Mouse (Mus musculus): ENCODE measurements around the gene Rnf128. TPM values are rescaled to one million over a fixed set of nuclear protein-coding genes. Genes with fewer than 3 reads are reported as not detected.

Gene Rnf128
- polyA plus RNA-seq, 1 experiment from 2014 or later: 6.3 TPM

DNA sequence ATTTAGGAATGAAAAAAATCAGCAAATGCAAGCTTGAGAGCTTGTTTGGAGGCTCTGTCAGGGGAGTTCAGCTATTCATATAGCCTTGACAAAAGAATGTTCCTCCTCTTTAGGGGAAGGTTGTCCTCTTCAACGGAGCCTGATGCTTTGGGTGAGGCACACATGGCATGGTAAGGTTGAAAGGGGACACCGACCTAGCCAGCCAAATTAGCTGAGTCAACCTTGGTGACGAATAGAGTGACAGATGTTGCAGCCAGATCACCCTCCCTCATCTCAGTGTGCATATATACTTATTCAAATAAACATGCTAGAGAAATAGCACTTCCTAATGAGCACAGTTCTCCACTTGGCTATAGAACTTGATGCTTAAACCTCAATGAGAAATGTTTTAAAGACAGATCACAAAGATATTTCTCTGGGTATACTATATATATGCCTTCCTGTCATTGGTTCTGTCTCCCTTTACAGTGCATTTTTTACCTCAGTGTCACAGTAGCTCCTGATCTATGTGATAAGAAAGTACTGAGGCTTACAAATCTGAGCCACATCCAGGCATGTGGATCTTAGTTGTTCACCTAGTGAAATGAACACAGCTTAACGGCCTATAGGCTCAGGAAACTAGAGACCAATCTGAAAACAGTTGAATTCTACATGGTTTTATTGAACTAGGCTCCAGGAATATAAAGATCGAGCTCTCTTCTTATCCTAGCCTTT lies 91.4 kb downstream of the Rnf128 start:
- H3K27me3 ChIP-seq (ENCODE audit: control insufficient read depth, insufficient read depth, low read depth, low read length): no peaks in the 10 kb centered on the region
- no peaks in the 10 kb centered on the region for H3K4me1 ChIP-seq (ENCODE audit: control insufficient read depth, insufficient read depth, low read length)
- H3K27ac ChIP-seq (ENCODE audit: low read length): no peak overlapping the region
- H3K36me3 ChIP-seq (ENCODE audit: control insufficient read depth, insufficient read depth, low read length): no peaks in the 10 kb centered on the region
- WGBS: 77% methylated on average over 5 of the region's 5 CpGs
- H3K4me3 ChIP-seq (ENCODE audit: low read depth, low read length): no peak overlapping the region
- H3K4me2 ChIP-seq (ENCODE audit: low read length): no peak overlapping the region
- no peak overlapping the region for H3K9ac ChIP-seq (ENCODE audit: low read depth, low read length)
- ATAC-seq: no peak
- no peaks in the 10 kb centered on the region for H3K9me3 ChIP-seq (replicated peaks; ENCODE audit: control insufficient read depth, low read length, poor library complexity, severe bottlenecking)

DNA sequence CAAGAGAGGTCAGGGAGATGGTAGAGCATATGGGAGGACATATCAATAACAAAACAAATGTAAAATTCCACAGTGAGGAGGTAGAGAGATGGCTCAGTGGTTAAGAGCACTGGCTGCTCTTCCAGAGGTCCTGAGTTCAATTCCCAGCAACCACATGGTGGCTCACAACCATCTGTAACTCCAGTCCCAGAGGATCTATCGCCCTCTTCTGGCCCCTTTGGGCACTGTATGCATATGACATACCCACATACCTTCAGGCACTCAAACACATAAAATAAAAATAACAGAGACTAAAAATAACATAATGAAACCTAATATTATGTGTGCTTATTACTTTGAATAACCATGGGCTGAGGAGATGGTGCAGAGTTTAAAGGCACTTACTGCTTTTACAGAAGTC lies 99.0 kb downstream of the Rnf128 start:
- Histone ChIP-seq H3K9ac (ENCODE audit: low read depth, low read length) (no peak overlapping the region), H3K4me1 (ENCODE audit: control insufficient read depth, insufficient read depth, low read length) (no peaks in the 10 kb centered on the region), H3K27ac (ENCODE audit: low read length) (no peak overlapping the region), H3K36me3 (ENCODE audit: control insufficient read depth, insufficient read depth, low read length) (no peaks in the 10 kb centered on the region), H3K9me3 (replicated peaks; ENCODE audit: control insufficient read depth, low read length, poor library complexity, severe bottlenecking) (no peaks in the 10 kb centered on the region), H3K4me2 (ENCODE audit: low read length) (no peak overlapping the region), H3K4me3 (ENCODE audit: low read depth, low read length) (no peak overlapping the region), H3K27me3 (ENCODE audit: control insufficient read depth, insufficient read depth, low read depth, low read length) (no peaks in the 10 kb centered on the region; the same call in 1 of the 2 replicates)
- no peak for ATAC-seq
- WGBS: 81% methylated on average over 1 of the region's 1 CpGs

DNA sequence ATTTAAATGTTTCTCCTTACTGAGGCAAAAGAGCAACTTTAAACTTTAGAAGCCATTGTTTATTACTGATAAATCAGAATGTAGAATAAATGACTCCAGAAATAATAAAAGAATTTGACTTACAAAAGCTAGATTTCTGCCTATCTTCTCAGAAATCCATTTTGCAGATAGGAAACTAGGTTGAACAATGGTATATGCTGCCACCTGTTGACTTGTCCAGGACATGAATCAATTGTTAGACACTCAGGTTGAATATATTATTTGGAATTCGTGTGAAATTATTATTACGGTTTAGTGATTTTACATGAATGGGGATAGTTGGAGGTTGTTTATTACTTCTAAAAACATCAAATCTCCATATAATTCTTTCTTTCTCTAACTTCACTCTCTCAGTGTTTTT lies 102.7 kb downstream of the Rnf128 start:
- no peak for ATAC-seq
- 85% methylated on average over 2 of the region's 2 CpGs for WGBS
- no peaks in the 10 kb centered on the region for H3K4me1 ChIP-seq (ENCODE audit: control insufficient read depth, insufficient read depth, low read length)

DNA sequence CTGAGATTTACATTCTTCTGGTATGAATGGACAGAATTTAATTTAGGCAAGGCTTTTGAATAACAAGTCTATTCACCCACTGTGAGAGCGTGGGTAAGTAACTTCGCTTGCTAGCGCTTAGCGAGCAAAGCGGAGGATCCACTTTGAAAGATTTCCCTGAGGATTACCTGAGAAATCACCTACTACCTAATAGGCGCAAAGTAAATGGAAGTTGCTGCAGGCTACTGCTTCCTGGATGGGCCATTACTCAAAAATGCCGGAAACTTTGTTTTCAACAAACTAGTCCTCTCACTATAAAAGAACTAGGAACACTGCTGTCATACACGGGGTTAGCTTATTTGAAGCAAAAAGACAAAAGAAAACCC lies 121.3 kb downstream of the Rnf128 start:
- H3K4me1 ChIP-seq (ENCODE audit: control insufficient read depth, insufficient read depth, low read length): no peaks in the 10 kb centered on the region
- WGBS: 19% methylated on average over 8 of the region's 8 CpGs
- no peak overlapping the region for H3K27ac ChIP-seq (ENCODE audit: low read length)
- peak overlapping the region; percentile 47 for H3K4me3 ChIP-seq (ENCODE audit: low read depth, low read length)
- peak overlapping the region; percentile 79 for H3K4me2 ChIP-seq (ENCODE audit: low read length)
- ATAC-seq: no peak
- no peak overlapping the region for H3K9ac ChIP-seq (ENCODE audit: low read depth, low read length)
- H3K27me3 ChIP-seq (ENCODE audit: control insufficient read depth, insufficient read depth, low read depth, low read length): no peaks in the 10 kb centered on the region; the same call in 1 of the 2 replicates
- H3K9me3 ChIP-seq (replicated peaks; ENCODE audit: control insufficient read depth, low read length, poor library complexity, severe bottlenecking): no peaks in the 10 kb centered on the region
- no peaks in the 10 kb centered on the region for H3K36me3 ChIP-seq (ENCODE audit: control insufficient read depth, insufficient read depth, low read length)

More for the DNA sequence above, 102.7 kb downstream of the Rnf128 start:
- Histone ChIP-seq H3K9me3 (replicated peaks; ENCODE audit: control insufficient read depth, low read length, poor library complexity, severe bottlenecking) (no peaks in the 10 kb centered on the region), H3K4me3 (ENCODE audit: low read depth, low read length) (no peak overlapping the region), H3K36me3 (ENCODE audit: control insufficient read depth, insufficient read depth, low read length) (no peaks in the 10 kb centered on the region), H3K27me3 (ENCODE audit: control insufficient read depth, insufficient read depth, low read depth, low read length) (no peaks in the 10 kb centered on the region; the same call in 1 of the 2 replicates), H3K9ac (ENCODE audit: low read depth, low read length) (no peak overlapping the region), H3K4me2 (ENCODE audit: low read length) (no peak overlapping the region), H3K27ac (ENCODE audit: low read length) (no peak overlapping the region)

DNA sequence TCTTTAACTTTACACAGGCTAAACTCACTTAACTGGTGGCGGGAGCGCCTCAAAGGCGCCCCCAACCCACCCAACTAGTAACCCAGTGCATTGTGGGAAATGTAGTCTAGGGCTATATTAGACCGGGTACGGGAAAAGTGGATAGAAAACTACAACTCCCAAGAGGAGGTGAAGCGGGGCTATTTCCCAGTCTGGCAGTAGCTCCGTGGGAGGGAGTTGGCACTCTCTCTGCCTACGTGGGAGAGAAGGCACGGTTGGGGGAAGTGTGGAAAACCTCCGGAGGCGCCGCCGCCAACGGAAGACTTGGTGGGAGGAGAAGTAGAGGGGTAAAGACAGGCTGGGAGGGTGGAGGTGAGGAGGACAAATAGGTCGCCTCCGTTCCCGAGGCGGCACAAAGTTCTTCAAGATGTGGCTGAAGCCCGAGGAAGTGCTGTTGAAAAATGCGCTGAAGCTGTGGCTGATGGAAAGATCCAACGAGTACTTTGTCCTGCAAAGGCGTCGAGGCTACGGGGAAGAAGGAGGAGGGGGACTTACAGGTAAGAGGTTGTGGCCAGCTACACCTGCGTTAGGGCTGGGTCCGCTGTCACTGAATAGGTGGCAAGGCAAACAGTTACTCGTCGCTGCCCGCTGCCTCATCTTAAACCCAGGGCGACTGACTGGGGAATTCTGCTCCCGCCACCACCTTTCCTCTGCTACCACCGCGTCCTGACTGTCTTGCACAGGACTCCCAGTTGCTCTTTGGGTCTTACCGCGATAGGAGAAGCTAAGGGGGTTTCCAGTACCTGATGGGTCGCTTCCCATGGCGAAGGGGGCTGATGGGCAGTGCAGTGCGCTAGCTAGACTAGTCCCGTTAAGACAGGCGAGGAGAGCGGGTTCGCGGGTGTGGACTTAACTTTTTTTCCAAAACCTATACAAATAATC lies 121.9 kb downstream of the Rnf128 start, which contains the start of gene Tbc1d8b:
TSS of gene Tbc1d8b (plus strand) at position 222 of the 921 bp plus-strand sequence.
- Histone ChIP-seq H3K4me3 (ENCODE audit: low read depth, low read length) (peak within 1 kb of the TSS; percentile 47), H3K36me3 (ENCODE audit: control insufficient read depth, insufficient read depth, low read length) (no peaks in the 10 kb centered on the region), H3K9me3 (replicated peaks; ENCODE audit: control insufficient read depth, low read length, poor library complexity, severe bottlenecking) (no peaks in the 10 kb centered on the region), H3K9ac (ENCODE audit: low read depth, low read length) (peak within 1 kb of the TSS; percentile 58), H3K4me2 (ENCODE audit: low read length) (peak within 1 kb of the TSS; percentile 79), H3K4me1 (ENCODE audit: control insufficient read depth, insufficient read depth, low read length) (no peaks in the 10 kb centered on the region), H3K27ac (ENCODE audit: low read length) (no peak within 1 kb of the TSS), H3K27me3 (ENCODE audit: control insufficient read depth, insufficient read depth, low read depth, low read length) (no peaks in the 10 kb centered on the region; the same call in 1 of the 2 replicates)
- peak; percentile 100 for ATAC-seq
- 17% methylated on average over 43 of the region's 43 CpGs for WGBS

DNA sequence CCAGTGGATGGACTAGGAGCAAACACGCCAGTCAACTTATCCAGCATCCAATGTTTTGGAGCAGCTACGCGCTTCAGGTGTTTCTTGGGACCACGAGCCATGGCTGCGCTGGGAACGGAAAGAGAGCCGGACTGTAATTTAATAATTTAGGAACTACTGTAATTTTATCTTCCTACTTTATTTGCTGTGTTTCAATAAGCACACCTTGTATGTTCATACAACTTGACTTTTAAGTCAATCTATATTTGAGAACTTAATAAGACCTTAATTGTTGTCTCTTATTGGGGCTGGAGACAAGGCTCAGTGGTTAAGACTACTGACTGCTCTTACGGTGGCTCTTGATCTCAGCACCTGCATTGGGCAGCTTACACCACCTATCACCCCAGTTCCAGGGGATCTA lies 151.3 kb downstream of the Rnf128 start, which contains the start of gene Gm15013:
TSS of gene Gm15013 (minus strand) at position 101 of the 400 bp plus-strand sequence.
- no peak within 1 kb of the TSS for H3K27ac ChIP-seq (ENCODE audit: low read length)
- H3K9ac ChIP-seq (ENCODE audit: low read depth, low read length): no peak within 1 kb of the TSS
- no peaks in the 10 kb centered on the region for H3K27me3 ChIP-seq (ENCODE audit: control insufficient read depth, insufficient read depth, low read depth, low read length)
- 97% methylated on average over 8 of the region's 8 CpGs for WGBS
- H3K9me3 ChIP-seq (replicated peaks; ENCODE audit: control insufficient read depth, low read length, poor library complexity, severe bottlenecking): no peaks in the 10 kb centered on the region
- no peak within 1 kb of the TSS for H3K4me3 ChIP-seq (ENCODE audit: low read depth, low read length)
- ATAC-seq: no peak
- H3K36me3 ChIP-seq (ENCODE audit: control insufficient read depth, insufficient read depth, low read length): no peaks in the 10 kb centered on the region
- H3K4me2 ChIP-seq (ENCODE audit: low read length): no peak within 1 kb of the TSS
- H3K4me1 ChIP-seq (ENCODE audit: control insufficient read depth, insufficient read depth, low read length): no peaks in the 10 kb centered on the region

DNA sequence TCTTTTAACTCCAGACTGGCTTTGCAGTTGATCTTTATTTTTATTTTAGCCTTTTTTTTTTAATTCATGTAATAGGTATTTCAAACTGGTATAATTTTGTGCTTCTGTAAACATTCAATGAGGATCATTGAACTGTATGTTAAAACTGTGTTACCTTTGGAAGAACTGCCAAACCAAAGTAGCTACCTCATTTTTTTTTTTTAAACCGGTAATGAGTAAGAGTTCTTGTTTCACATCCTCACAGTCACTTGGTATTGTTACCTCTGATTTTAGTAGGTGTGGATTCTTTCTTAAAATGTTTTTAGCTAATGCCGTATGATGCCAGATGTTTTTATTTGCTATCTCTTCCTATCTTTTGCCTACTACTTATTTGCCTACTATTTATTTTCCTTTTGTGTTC lies 159.2 kb downstream of the Rnf128 start:
- no peaks in the 10 kb centered on the region for H3K27me3 ChIP-seq (ENCODE audit: control insufficient read depth, insufficient read depth, low read depth, low read length)
- no peaks in the 10 kb centered on the region for H3K4me1 ChIP-seq (ENCODE audit: control insufficient read depth, insufficient read depth, low read length)
- no peak overlapping the region for H3K27ac ChIP-seq (ENCODE audit: low read length)
- no peak overlapping the region for H3K4me3 ChIP-seq (ENCODE audit: low read depth, low read length)
- H3K36me3 ChIP-seq (ENCODE audit: control insufficient read depth, insufficient read depth, low read length): no peaks in the 10 kb centered on the region
- no peaks in the 10 kb centered on the region for H3K9me3 ChIP-seq (replicated peaks; ENCODE audit: control insufficient read depth, low read length, poor library complexity, severe bottlenecking)
- no peak for ATAC-seq
- H3K9ac ChIP-seq (ENCODE audit: low read depth, low read length): no peak overlapping the region
- H3K4me2 ChIP-seq (ENCODE audit: low read length): no peak overlapping the region
- WGBS: 98% methylated on average over 2 of the region's 2 CpGs

All from midbrain, embryonic 16.5 days (tissue).